Mouse (Mus musculus): ENCODE results near the gene Hmgcr. TPM values are rescaled to one million over a fixed set of nuclear protein-coding genes. Genes with fewer than 3 reads are reported as not detected.

Hmgcr gene
- total RNA-seq (2014; rRNA removed) (121 and 145 TPM in 2 replicates), polyA plus RNA-seq (2015; fragmentation: Nextera tagmentation; extraction: Ambion mirVana) (107 and 111 TPM in 2 replicates)

DNA sequence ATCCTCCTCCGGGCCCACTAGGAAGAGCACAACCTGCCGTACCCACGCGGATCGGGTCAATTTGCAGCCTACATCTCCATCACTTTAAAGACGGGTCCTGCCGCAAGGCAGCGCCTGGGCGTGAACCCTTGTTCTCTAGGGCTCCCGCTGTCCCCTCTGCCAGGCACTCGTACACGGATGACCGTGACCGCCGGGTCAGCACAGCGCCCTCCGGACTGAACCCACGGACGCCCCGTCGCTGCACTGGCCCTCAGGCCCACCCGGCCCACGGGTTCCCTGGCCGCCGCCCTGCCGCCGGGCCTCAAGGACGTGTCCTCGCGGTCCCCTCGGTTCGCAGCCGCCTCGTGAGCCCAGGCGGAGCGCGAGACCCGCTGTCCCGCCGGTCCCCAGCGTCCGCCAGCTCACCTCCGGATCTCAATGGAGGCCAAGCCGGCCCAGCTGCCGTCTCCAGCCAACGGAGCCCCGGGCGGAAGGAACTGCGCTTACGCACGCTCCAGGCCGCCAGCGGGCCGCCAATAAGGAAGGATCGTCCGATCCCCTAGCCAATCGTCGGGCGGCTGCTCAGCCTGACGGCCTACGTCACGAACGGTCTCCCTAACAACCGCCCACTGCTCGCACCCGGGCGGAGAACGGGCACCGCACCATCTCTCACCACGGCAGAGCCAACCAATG, at the start of gene Hmgcr:
Gene Hmgcr, minus strand, starts transcription at position 531 of the 672 bp plus-strand sequence.
- peak within 1 kb of the TSS; percentile 89 for H3K9ac ChIP-seq (replicated peaks; ENCODE audit: low read length)
- under 1% methylated on average over 67 of the region's 70 CpGs for WGBS
- H3K4me1 ChIP-seq (ENCODE audit: insufficient read depth, low read length) = peaks cover 20% of the 10 kb centered on the region; the same call in 1 of the 2 replicates
- peaks cover 6% of the 10 kb centered on the region; the same call in 1 of the 2 replicates for H3K36me3 ChIP-seq (ENCODE audit: insufficient read depth, low read length)
- peak within 1 kb of the TSS; percentile 96 for H3K27ac ChIP-seq
- ATAC-seq = peak; percentile 100
- TF ChIP-seq CTCF (IDR thresholded peaks at IDR 0.05; ENCODE audit: low read depth) = no peak
- H3K27me3 ChIP-seq (ENCODE audit: insufficient read depth, low read length) = no peaks in the 10 kb centered on the region
- H3K4me3 ChIP-seq (ENCODE audit: low read length) = peak within 1 kb of the TSS; percentile 92
- DNase-seq (ENCODE audit: low spot score) = peak; percentile 99
- no peaks in the 10 kb centered on the region for H3K9me3 ChIP-seq (ENCODE audit: low read length)
- H3K4me2 ChIP-seq (ENCODE audit: low read depth, low read length) = peak within 1 kb of the TSS; percentile 80

DNA sequence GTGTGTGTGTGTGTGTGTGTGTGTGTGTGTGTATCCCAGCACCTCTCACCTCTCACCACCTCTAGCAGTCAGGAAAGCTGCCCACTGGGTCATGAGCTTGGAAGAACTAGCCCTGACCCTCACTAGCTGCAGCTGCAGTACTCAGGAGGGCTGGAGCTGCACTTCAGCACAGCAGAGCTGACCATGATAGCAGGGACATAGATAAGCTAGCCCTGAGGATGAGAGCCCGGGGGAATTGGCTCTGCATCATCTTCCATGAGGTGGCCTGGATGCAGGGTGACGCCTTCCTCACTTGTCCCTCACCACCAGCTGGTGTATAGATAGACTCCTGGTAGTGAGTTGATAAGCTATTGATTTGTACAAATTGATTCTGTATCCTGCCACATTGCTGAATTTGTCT, 49.3 kb upstream of the Hmgcr start:
- Histone ChIP-seq H3K27me3 (ENCODE audit: insufficient read depth, low read length) (no peaks in the 10 kb centered on the region), H3K36me3 (ENCODE audit: insufficient read depth, low read length) (no peaks in the 10 kb centered on the region), H3K4me2 (ENCODE audit: low read depth, low read length) (no peak overlapping the region), H3K4me3 (ENCODE audit: low read length) (no peak overlapping the region), H3K9ac (replicated peaks; ENCODE audit: low read length) (no peak overlapping the region), H3K4me1 (ENCODE audit: insufficient read depth, low read length) (no peaks in the 10 kb centered on the region), H3K9me3 (ENCODE audit: low read length) (no peaks in the 10 kb centered on the region), H3K27ac (no peak overlapping the region)
- 91% methylated on average over 2 of the region's 2 CpGs for WGBS
- no peak for DNase-seq (ENCODE audit: low spot score)
- TF ChIP-seq CTCF (IDR thresholded peaks at IDR 0.05; ENCODE audit: low read depth) = no peak
- no peak for ATAC-seq

- H3K36me3 ChIP-seq (ENCODE audit: insufficient read depth, low read length) = no peaks in the 10 kb centered on the region
- no peak overlapping the region for H3K4me3 ChIP-seq (ENCODE audit: low read length)
- 45% methylated on average over 1 of the region's 1 CpGs for WGBS
- H3K4me2 ChIP-seq (ENCODE audit: low read depth, low read length) = no peak overlapping the region
- no peak for TF ChIP-seq CTCF (IDR thresholded peaks at IDR 0.05; ENCODE audit: low read depth)
- H3K9ac ChIP-seq (replicated peaks; ENCODE audit: low read length) = no peak overlapping the region
- no peaks in the 10 kb centered on the region for H3K9me3 ChIP-seq (ENCODE audit: low read length)
- ATAC-seq (no peak), DNase-seq (ENCODE audit: low spot score) (no peak)
- no peaks in the 10 kb centered on the region for H3K27me3 ChIP-seq (ENCODE audit: insufficient read depth, low read length)
- H3K27ac ChIP-seq = no peak overlapping the region
- H3K4me1 ChIP-seq (ENCODE audit: insufficient read depth, low read length) = no peaks in the 10 kb centered on the region
These were observed 47.1 kb upstream of the Hmgcr start for GRCm38 (mm10) chr13:96717821-96718220.

DNA sequence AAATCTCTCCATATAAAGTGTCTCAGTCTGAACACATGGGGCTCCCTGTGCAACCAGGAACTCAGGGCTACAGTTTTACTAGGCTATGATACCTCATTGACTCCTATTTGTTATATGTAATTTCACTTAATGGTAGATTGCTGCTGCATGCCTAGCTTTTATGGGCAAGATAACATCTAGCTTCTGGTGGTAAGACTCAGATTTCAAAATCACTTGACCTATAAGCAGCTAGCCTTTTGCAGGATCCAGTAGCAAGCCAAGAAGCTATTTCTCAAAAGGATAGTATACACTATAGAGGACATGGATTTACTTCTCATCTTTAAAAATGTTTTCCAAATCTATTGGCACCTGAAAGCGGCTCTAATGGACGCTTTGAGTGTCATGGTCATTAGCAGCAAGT, 45.6 kb upstream of the Hmgcr start:
- 95% methylated on average over 2 of the region's 2 CpGs for WGBS
- ATAC-seq (no peak), DNase-seq (ENCODE audit: low spot score) (no peak)
- no peak overlapping the region for H3K27ac ChIP-seq
- H3K4me3 ChIP-seq (ENCODE audit: low read length) = no peak overlapping the region
- H3K36me3 ChIP-seq (ENCODE audit: insufficient read depth, low read length) = no peaks in the 10 kb centered on the region
- no peaks in the 10 kb centered on the region for H3K27me3 ChIP-seq (ENCODE audit: insufficient read depth, low read length)
- H3K9me3 ChIP-seq (ENCODE audit: low read length) = no peaks in the 10 kb centered on the region
- no peaks in the 10 kb centered on the region for H3K4me1 ChIP-seq (ENCODE audit: insufficient read depth, low read length)
- H3K4me2 ChIP-seq (ENCODE audit: low read depth, low read length) = no peak overlapping the region
- H3K9ac ChIP-seq (replicated peaks; ENCODE audit: low read length) = no peak overlapping the region
- no peak for TF ChIP-seq CTCF (IDR thresholded peaks at IDR 0.05; ENCODE audit: low read depth)

GRCm38 (mm10) chr13:96709269-96710233, 38.8 kb upstream of the Hmgcr start:
- TF ChIP-seq CTCF (IDR thresholded peaks at IDR 0.05; ENCODE audit: low read depth) = no peak
- Histone ChIP-seq H3K4me3 (ENCODE audit: low read length) (no peak overlapping the region), H3K36me3 (ENCODE audit: insufficient read depth, low read length) (no peaks in the 10 kb centered on the region), H3K27ac (no peak overlapping the region), H3K4me1 (ENCODE audit: insufficient read depth, low read length) (no peaks in the 10 kb centered on the region), H3K9ac (replicated peaks; ENCODE audit: low read length) (no peak overlapping the region), H3K4me2 (ENCODE audit: low read depth, low read length) (no peak overlapping the region), H3K9me3 (ENCODE audit: low read length) (no peaks in the 10 kb centered on the region), H3K27me3 (ENCODE audit: insufficient read depth, low read length) (no peaks in the 10 kb centered on the region)
- DNase-seq (ENCODE audit: low spot score) (no peak), ATAC-seq (no peak)
- WGBS = 76% methylated on average over 8 of the region's 8 CpGs

GRCm38 (mm10) chr13:96702567-96703278, 32.0 kb upstream of the Hmgcr start:
- Histone ChIP-seq H3K4me2 (ENCODE audit: low read depth, low read length) (no peak overlapping the region), H3K9me3 (ENCODE audit: low read length) (no peaks in the 10 kb centered on the region), H3K36me3 (ENCODE audit: insufficient read depth, low read length) (no peaks in the 10 kb centered on the region), H3K27ac (no peak overlapping the region), H3K9ac (replicated peaks; ENCODE audit: low read length) (no peak overlapping the region), H3K27me3 (ENCODE audit: insufficient read depth, low read length) (no peaks in the 10 kb centered on the region), H3K4me3 (ENCODE audit: low read length) (no peak overlapping the region), H3K4me1 (ENCODE audit: insufficient read depth, low read length) (no peaks in the 10 kb centered on the region)
- no peak for ATAC-seq
- 75% methylated on average over 9 of the region's 9 CpGs for WGBS
- no peak for TF ChIP-seq CTCF (IDR thresholded peaks at IDR 0.05; ENCODE audit: low read depth)
- no peak for DNase-seq (ENCODE audit: low spot score)
